Mouse (Mus musculus) liver, adult 2 months (tissue): ENCODE data around the gene Lcn5. TPM values are rescaled to one million over a fixed set of nuclear protein-coding genes. Genes with fewer than 3 reads are reported as not detected.
"Not testable (repeated sequence)": the region's sequence is repeated elsewhere in the genome, so short reads cannot be mapped to it uniquely, and the experiment has no call there.

Experiments used
- DNase-seq: peaks from one replicate; pipeline ENCODE4 v3.0.0-alpha.2; 2011; ENCODE audit warnings: low read depth, low spot score; ENCODE audit errors: extremely low read depth
- H3K27ac ChIP-seq: fragments of 200-500 bp; replicated peaks from 2 replicates; pipeline ENCODE4 v1.5.1; 2012; ENCODE audit warnings: low read depth, mild to moderate bottlenecking, control low read depth, inconsistent platforms, low read length; ENCODE audit not compliant: insufficient read depth
- H3K27me3 ChIP-seq: fragments of 200-500 bp; 2 replicates; pipeline ENCODE4 v1.6.1; 2012; ENCODE audit warnings: mild to moderate bottlenecking, moderate library complexity, low read length, inconsistent platforms; ENCODE audit not compliant: control insufficient read depth, insufficient read depth
- H3K36me3 ChIP-seq: fragments of 200-500 bp; 2 replicates; pipeline ENCODE4 v1.6.1; 2012; ENCODE audit warnings: low read length, inconsistent platforms; ENCODE audit not compliant: control insufficient read depth, insufficient read depth
- H3K4me1 ChIP-seq: fragments of 200-500 bp; 2 replicates; pipeline ENCODE4 v1.6.1; 2011; ENCODE audit warnings: low read length; ENCODE audit not compliant: control insufficient read depth, insufficient read depth
- H3K4me3 ChIP-seq: fragments of 200-500 bp; 2 replicates; pipeline ENCODE4 v1.5.1; 2011; ENCODE audit warnings: low read depth, mild to moderate bottlenecking, control low read depth, low read length, moderate library complexity; ENCODE audit not compliant: insufficient read depth
- H3K79me2 ChIP-seq: fragments of 200-500 bp; 2 replicates; pipeline ENCODE4 v1.6.1; 2012; ENCODE audit warnings: inconsistent platforms, mild to moderate bottlenecking, low read length, moderate library complexity; ENCODE audit not compliant: control insufficient read depth, insufficient read depth
- H3K9ac ChIP-seq: fragments of 200-500 bp; 2 replicates; pipeline ENCODE4 v1.6.1; 2012; ENCODE audit warnings: low read depth, mild to moderate bottlenecking, control low read depth, inconsistent platforms, low read length
- CTCF ChIP-seq: fragments of 200-500 bp; IDR thresholded peaks from 2 replicates; pipeline ENCODE4 v1.5.1; 2011; ENCODE audit warnings: low read depth, low read length, control low read depth
- POLR2A ChIP-seq: fragments of 200-500 bp; IDR thresholded peaks from 2 replicates; pipeline ENCODE4 v1.6.1; 2011; ENCODE audit warnings: low read length, control low read depth; ENCODE audit not compliant: insufficient read depth; ENCODE audit errors: extremely low read depth
- WGBS: fragments of 180-500 bp; shearing (Covaris S2); methylation state at CpG from one replicate; pipeline ENCODE4 v1.1.7; 2018; 5-methylcytosine and 5-hydroxymethylcytosine counted together
- polyA plus RNA-seq: library from polyadenylated mRNA; depleted of rRNA; stranded (reverse); fragments of >200 nt; gene quantifications from 2 replicates; pipeline ENCODE4 v1.2.3, GENCODE M21; 2012
- total RNA-seq: library from RNA; depleted of rRNA; stranded (reverse); fragments of >200 nt; gene quantifications from 2 replicates; pipeline ENCODE4 v1.2.3, GENCODE M21; 2014

The Lcn5 gene
- total and polyA plus RNA-seq, 2 experiments = not detected

DNA sequence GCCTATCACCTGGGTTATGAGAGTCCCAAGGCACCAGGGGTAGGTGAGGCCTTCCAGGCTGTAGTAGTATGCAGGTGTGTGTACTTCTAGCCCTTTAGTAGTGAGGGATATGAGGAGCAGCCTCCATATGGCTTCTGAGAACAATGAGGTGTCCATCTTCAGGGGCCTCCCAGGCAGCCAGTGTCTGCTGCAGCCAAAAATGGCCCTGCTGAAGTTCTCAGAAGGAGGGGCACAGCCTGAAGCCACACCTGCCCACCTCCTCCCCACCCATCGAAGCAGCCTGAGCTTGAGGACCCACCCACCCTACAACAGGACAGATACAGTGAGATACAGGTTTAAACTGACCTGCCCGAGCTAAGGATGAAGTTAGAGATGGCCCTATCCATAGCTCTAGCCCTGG is 24.7 kb downstream of the Lcn5 start, which contains the start of gene Lcn10:
Lcn10 (plus strand) TSS at position 301 of the 400 bp plus-strand sequence.
- no peak for DNase-seq
- 61% methylated on average over 2 of the region's 2 CpGs for whole genome bisulfite sequencing
- no peaks in the 10 kb centered on the region for H3K4me1 ChIP-seq
- TF ChIP-seq CTCF (no peak), POLR2A (no peak)
- no peaks in the 10 kb centered on the region for H3K79me2 ChIP-seq
- no peak within 1 kb of the TSS for H3K27ac ChIP-seq
- H3K9ac ChIP-seq = no peak within 1 kb of the TSS
- H3K36me3 ChIP-seq = no peaks in the 10 kb centered on the region
- no peaks in the 10 kb centered on the region for H3K27me3 ChIP-seq
- H3K4me3 ChIP-seq = no peak within 1 kb of the TSS

DNA sequence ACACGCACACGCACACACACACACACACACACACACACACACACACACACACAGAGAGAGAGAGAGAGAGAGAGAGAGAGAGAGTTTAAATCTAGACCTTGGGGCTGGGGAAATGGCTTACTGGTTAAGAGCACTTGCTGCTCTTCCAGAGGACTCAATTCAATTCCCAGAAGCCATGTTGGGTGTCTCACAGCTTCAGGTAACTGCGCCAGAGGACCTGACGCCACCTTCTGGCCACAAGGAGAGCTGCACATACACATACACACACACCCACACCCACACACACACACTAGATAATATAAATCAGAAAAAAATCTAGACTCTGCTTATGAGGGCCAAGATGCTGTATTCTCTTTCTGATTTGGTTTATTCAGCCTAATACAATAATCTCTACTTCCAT is 29.2 kb downstream of the Lcn5 start:
- WGBS = 77% methylated on average over 4 of the region's 4 CpGs
- Histone ChIP-seq H3K27me3 (no peaks in the 10 kb centered on the region), H3K4me3 (no peak overlapping the region), H3K79me2 (no peaks in the 10 kb centered on the region), H3K9ac (no peak overlapping the region), H3K27ac (no peak overlapping the region), H3K36me3 (no peaks in the 10 kb centered on the region), H3K4me1 (no peaks in the 10 kb centered on the region)
- TF ChIP-seq POLR2A (no peak), CTCF (no peak)
- no peak for DNase-seq

GRCm38 (mm10) chr2:25694605-25695004 is 36.9 kb downstream of the Lcn5 start:
- no peaks in the 10 kb centered on the region for H3K4me1 ChIP-seq
- TF ChIP-seq CTCF = peak; percentile 62; the same call in 1 of the 2 replicates
- no peak for TF ChIP-seq POLR2A
- no peak overlapping the region for H3K4me3 ChIP-seq
- H3K9ac ChIP-seq = no peak overlapping the region
- no peaks in the 10 kb centered on the region for H3K36me3 ChIP-seq
- DNase-seq = peak; percentile 41
- no peaks in the 10 kb centered on the region for H3K27me3 ChIP-seq
- no peaks in the 10 kb centered on the region for H3K79me2 ChIP-seq
- H3K27ac ChIP-seq = no peak overlapping the region

DNA sequence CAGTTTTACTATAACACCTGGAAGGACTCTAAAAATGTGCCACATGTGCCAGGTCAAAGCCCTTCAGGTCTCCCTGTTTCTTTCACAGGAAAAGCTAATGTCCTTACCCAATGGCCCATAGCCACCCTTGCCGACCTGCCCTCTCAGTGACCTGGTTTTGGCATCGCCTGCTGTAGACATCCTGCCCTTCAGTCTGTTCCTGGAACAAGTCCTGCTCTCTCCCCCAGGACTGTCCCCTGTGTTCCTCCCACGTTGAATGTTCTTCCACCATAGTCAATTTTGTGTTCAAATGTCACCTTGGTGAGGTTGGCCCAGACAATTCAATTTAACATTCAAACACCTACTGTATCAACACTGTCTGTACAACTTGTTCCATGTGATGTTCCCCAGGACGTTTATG is 39.2 kb downstream of the Lcn5 start:
- Histone ChIP-seq H3K4me3 (no peak overlapping the region), H3K27ac (no peak overlapping the region), H3K4me1 (no peaks in the 10 kb centered on the region), H3K36me3 (no peaks in the 10 kb centered on the region), H3K27me3 (no peaks in the 10 kb centered on the region), H3K9ac (no peak overlapping the region), H3K79me2 (no peaks in the 10 kb centered on the region)
- WGBS = 36% methylated on average over 4 of the region's 4 CpGs
- TF ChIP-seq CTCF (no peak), POLR2A (no peak)
- DNase-seq = peak; percentile 56

- Histone ChIP-seq H3K36me3 (no peaks in the 10 kb centered on the region), H3K27me3 (no peaks in the 10 kb centered on the region), H3K27ac (no peak overlapping the region), H3K79me2 (no peaks in the 10 kb centered on the region), H3K4me3 (no peak overlapping the region), H3K9ac (no peak overlapping the region), H3K4me1 (no peaks in the 10 kb centered on the region)
- 70% methylated on average over 2 of the region's 2 CpGs for WGBS
- DNase-seq = peak; percentile 64
- TF ChIP-seq POLR2A (no peak), CTCF (no peak)
Observed at GRCm38 (mm10) chr2:25698696-25699095, 40.9 kb downstream of the Lcn5 start.

- H3K4me3 ChIP-seq, H3K79me2 ChIP-seq, H3K9ac ChIP-seq, DNase-seq, H3K4me1 ChIP-seq, H3K27me3 ChIP-seq, H3K27ac ChIP-seq, H3K36me3 ChIP-seq: not testable (repeated sequence)
- WGBS = 81% methylated on average over 3 of the region's 3 CpGs
Observed at GRCm38 (mm10) chr2:25699743-25700142, 42.0 kb downstream of the Lcn5 start, which contains the start of gene Obp2a. Gene Obp2a, plus strand, starts transcription at chr2:25700043.
